Mouse (Mus musculus): ENCODE measurements around the gene Scn8a. TPM values are rescaled to one million over a fixed set of nuclear protein-coding genes. Genes with fewer than 3 reads are reported as not detected.
A peak's percentile ranks its signal among the peaks of the same experiment; 100 is the strongest.

Scn8a gene
- total RNA-seq, 4 experiments from 2014 or later: 200 to 226 (median 209) TPM

DNA sequence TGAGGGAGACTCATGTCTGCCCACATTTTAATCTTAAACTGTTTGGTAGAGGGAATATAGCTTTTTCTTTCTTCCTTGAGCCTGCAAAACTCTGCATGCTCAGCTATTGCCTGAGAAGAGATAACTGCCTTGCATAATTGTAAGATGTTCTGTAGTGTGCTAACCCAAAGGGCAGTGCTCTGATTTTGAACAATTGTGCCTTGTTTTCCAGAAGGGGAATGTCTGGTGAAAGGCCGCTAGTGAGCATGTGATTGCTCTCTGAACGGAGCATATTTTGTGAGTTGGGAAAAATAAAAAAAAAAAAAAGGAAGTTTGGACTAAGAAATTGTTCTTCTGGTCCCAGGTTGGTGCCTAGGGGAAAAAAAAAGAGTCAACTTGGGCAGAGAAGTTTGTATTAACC lies 159.3 kb downstream of the Scn8a start:
- DNase-seq (ENCODE audit: low spot score in 2 of 2): no peak

DNA sequence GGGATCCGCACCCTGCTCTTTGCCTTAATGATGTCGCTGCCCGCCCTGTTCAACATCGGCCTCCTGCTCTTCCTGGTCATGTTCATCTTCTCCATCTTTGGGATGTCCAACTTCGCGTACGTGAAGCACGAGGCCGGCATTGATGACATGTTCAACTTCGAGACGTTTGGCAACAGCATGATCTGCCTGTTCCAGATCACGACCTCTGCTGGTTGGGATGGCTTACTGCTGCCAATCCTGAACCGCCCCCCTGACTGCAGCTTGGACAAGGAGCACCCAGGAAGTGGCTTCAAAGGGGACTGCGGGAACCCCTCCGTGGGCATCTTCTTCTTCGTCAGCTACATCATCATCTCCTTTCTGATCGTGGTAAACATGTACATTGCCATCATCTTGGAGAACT lies 170.0 kb downstream of the Scn8a start:
- no peak for DNase-seq (ENCODE audit: low spot score in 2 of 2)

DNA sequence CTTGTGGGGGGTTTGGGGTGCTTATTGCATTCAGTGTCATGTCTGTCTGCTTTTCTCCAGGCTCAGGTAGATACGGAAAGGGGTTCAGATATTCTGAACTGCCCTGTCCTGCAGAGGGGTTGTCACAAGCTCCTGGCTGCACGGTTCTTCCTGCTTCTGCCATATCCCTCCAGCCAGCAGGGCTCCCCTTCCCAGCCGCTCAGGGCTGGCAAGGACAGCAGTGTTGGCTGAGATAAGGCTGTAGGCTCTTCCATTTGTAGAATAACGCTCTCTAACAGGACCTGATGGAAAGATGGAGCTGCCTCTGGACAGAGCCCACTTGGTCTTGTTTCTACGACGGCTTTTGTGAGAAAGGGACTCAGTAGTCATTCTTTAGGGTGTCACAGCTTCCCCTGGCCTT lies 172.3 kb downstream of the Scn8a start:
- no peak for DNase-seq (ENCODE audit: low spot score in 2 of 2)

DNA sequence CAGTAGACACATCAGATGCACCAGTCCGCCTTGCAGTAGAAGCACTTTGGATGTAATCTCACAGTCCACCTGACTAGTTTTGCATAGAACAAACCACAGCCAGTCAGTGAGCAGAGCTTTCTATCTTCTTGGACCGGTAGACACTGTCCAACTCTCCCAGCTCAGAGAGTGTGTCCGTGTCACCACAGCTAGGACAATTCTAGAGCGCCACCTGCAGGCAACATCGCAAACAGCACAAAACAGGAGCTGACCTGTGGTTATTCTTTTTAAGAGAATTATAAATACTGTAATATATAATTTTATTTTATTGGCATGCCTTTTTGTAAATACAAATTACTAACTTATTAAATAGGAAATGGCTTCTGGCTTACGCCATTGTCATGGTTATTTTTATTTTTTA lies 173.0 kb downstream of the Scn8a start:
- peak in 1 of 2 experiments; percentile 72 for DNase-seq (ENCODE audit: low spot score in 2 of 2)

DNA sequence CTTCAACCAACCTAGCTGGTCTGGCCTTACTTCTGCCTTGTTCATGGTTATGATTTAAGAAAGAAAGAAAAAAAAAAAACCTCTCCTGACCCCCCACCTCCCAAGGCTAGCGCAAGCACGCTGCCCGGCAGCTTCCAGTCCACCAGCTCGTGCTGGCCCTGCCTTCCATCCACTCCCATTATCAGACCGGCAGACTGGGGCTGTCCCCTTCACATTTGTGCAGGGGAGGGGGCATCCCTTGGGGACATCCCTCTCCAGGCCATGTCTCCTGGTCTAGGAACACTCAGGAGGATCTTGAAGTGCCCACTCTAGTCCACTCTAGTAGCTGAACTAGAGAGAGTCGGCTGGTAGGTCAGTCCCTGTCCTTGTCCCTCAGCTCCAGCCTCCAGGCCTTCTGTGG lies 174.9 kb downstream of the Scn8a start:
- no peak for DNase-seq (ENCODE audit: low spot score in 2 of 2)

GRCm38 (mm10) chr15:101046039-101046526 lies 176.4 kb downstream of the Scn8a start:
- peak in 1 of 2 experiments; percentile 23 for DNase-seq (ENCODE audit: low spot score in 2 of 2)

- peak in 1 of 2 experiments; percentile 24 for DNase-seq (ENCODE audit: low spot score in 2 of 2)
Measured at GRCm38 (mm10) chr15:101046527-101047193, 177.0 kb downstream of the Scn8a start.

GRCm38 (mm10) chr15:101047194-101047555 lies 177.5 kb downstream of the Scn8a start, which contains the start of gene Gm47841:
Gene Gm47841 (minus strand): TSS chr15:101047397.
- no peak for DNase-seq (ENCODE audit: low spot score in 2 of 2)

DNA sequence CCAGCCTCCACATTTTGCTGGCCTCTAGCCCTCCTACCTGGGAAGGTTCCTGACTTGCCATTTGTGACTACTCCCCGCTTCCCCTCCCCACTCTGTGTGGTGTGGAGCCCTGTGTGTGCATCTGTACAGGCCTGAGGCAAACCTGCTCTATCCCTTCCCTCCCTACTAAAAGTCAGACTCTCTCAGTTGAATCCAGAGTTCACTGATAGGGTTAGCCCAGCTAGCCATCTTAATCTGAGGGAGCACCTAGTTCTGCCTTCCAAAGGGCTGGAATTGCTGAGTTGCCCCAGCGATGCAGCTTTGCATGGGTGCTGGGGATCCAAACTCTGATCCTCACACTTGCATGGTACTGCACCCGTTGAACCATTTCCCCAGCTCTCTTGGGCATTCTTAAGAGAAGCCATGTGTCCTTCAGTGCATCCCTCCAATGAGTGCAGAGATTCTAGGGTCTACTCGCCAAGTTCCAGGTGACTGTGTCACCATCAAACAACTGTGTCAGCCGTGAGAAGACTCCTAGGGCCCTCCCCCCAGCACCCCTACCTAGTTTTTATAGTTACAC lies 178.8 kb downstream of the Scn8a start:
- DNase-seq (ENCODE audit: low spot score in 2 of 2): no peak

DNA sequence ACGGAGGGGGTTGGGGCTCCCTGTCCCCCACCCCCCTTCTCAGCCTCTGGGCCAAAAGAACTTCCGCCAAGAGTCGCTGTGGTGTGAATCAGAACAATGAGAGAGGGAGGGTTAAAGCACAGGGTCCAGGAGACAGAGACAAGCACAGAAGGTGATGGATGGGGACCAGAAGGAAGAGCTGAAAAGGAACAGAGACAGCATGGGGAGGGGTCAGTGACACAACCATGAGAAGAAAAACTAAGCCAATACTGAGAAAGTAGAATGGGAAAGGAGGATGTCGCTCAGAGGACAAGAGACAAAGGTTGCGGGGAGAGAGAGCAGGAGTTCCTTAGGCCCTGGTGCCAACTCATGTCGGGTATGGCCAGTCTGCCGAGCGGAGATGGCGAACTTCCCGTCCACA lies 182.2 kb downstream of the Scn8a start:
- DNase-seq (ENCODE audit: low spot score in 2 of 2): no peak

- no peak for DNase-seq (ENCODE audit: low spot score in 2 of 2)
Measured at GRCm38 (mm10) chr15:101052560-101053501, 183.2 kb downstream of the Scn8a start.

- no peak for DNase-seq (ENCODE audit: low spot score in 2 of 2)
Measured at GRCm38 (mm10) chr15:101053832-101054459, 184.3 kb downstream of the Scn8a start.

GRCm38 (mm10) chr15:101054541-101054940 lies 184.9 kb downstream of the Scn8a start:
- no peak for DNase-seq (ENCODE audit: low spot score in 2 of 2)

DNA sequence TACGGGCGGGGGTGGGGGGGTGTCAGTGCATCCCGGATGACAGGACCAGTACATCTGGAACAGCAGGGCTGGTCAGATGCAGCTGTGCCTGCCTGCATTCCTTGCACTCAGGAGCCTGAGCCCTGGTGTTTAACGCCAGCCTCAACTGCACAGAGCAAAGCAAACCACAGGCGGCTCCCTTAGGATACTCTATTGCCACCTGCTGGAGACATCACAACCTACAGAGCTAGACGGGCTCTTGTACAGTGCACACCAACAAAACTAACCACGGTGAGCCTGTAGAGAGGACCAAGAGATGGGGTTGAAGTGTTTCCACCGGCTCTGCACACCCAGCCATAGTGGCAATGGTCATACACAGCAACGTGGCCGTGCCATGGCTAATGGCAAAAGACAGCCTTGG lies 186.6 kb downstream of the Scn8a start:
- no peak for DNase-seq (ENCODE audit: low spot score in 2 of 2)

DNA sequence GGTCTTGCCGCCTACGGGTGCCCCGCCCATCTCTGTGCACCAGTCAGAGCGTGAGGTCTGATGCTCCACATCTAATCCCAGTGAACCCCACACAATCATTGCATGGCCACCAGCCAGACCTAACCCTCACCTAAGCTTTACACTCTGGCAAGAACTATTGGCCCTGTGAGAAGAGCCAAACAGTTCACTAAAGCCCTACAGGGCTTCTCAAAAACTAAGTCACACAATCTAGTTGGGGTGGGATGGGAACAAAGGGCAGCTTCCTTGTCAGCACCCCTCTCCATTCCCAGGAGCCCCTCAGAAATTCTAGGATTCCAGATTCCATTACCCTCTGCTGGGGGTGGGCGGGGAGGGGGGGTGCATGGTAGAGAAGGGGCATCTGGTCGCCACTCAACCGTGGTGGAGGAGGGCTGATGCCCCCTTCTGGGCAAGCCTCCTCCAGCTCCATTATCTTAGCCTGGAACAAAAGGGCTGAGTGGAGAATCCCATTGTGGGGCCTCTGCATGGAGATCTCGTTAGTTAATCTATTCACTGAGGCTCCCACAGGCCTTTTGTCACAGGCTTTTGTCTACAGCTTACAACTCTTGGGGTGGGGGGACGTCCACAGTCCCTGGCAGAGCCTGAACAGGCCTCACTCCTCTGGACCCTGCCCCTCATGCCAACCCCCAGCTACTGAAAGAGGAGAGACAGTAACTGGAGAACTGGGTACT lies 190.1 kb downstream of the Scn8a start:
- no peak for DNase-seq (ENCODE audit: low spot score in 2 of 2)

DNA sequence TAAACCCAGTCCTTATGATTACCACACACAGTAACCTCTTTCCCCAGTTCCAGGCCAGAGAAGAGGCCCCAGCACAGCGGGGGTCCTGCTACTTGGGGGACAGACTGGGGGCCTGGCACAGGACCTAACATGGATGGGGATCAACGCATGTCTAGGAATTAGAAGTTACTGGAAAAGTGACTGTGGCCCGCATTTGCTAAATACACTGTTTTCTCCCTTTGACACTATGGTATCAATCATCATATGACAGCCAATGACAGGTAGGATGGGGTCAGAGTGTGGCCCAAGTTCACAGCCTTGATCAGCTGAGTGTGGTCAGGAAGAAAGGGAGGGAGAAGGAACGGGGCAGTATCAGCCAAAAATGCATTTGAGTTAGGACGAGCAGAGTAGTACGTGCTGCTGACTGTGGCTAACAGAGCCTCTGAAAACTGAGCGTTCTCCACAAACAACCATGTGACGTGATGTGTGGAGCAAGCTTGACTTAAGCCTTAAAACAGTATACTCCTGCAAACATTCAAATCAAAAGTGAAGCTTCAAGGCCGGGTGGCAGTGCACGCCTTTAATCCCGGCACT lies 190.7 kb downstream of the Scn8a start:
- DNase-seq (ENCODE audit: low spot score in 2 of 2): no peak

- no peak for DNase-seq (ENCODE audit: low spot score in 2 of 2)
Measured at GRCm38 (mm10) chr15:101065069-101065468, 195.4 kb downstream of the Scn8a start.

DNA sequence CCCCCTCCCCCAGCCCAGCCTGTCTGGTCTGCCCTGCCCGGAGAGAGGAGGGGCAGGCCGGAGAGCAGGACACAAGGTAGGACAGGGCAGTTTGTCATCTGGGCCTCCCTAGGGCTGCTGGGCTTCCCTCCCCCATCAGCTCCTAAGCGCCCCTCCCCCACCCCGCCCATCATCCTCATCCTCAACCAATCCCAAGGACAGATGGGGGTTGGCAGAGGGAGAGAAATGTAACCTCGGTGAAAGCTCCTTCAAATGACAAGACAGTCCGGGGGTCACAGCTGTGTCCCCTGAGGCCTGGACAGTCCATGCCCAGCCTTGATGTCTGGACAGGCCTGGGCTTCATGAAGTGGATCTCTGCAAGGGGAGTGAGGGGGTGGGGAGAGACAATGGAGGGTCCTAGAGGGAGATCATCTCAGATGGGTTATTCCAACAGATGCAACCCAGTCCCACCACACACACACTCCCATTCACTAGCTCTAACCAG lies 196.7 kb downstream of the Scn8a start:
- no peak for DNase-seq (ENCODE audit: low spot score in 2 of 2)

- DNase-seq (ENCODE audit: low spot score in 2 of 2): no peak
Measured at GRCm38 (mm10) chr15:101066920-101067696, 197.4 kb downstream of the Scn8a start.

- DNase-seq (ENCODE audit: low spot score in 2 of 2): no peak
Measured at GRCm38 (mm10) chr15:101068029-101068428, 198.4 kb downstream of the Scn8a start.

Data from left cerebral cortex, adult 8-10 months (tissue).